Mouse (Mus musculus) intestine, postnatal 0 days (tissue): ENCODE measurements around the gene Tifab. TPM values are rescaled to one million over a fixed set of nuclear protein-coding genes. Genes with fewer than 3 reads are reported as not detected.

Source experiments
- ATAC-seq: fragments of 200-750 bp; cut with Nextera tagmentation; 2 replicates; pipeline ENCODE4 v1.8.0; 2017; ENCODE audit warnings: mild to moderate bottlenecking, moderate TSS enrichment, moderate library complexity
- H3K27ac ChIP-seq: fragments of 300-500 bp; sonication (generic); 2 replicates; pipeline ENCODE4 v1.5.1; 2014; ENCODE audit warnings: mild to moderate bottlenecking, low read depth, low read length, moderate library complexity
- H3K27me3 ChIP-seq: fragments of 300-500 bp; sonication (generic); replicated peaks from 2 replicates; pipeline ENCODE4 v1.6.1; 2014; ENCODE audit warnings: low read length, mixed read lengths; ENCODE audit not compliant: control insufficient read depth, insufficient read depth
- H3K36me3 ChIP-seq: fragments of 300-500 bp; sonication (generic); 2 replicates; pipeline ENCODE4 v1.6.1; 2014; ENCODE audit warnings: mild to moderate bottlenecking, moderate library complexity; ENCODE audit not compliant: control insufficient read depth, insufficient read depth
- H3K4me1 ChIP-seq: fragments of 300-500 bp; sonication (generic); replicated peaks from 2 replicates; pipeline ENCODE4 v1.6.1; 2014; ENCODE audit warnings: antibody characterized with exemption, low read length, mixed read lengths; ENCODE audit not compliant: control insufficient read depth, insufficient read depth
- H3K4me2 ChIP-seq: fragments of 300-500 bp; sonication (generic); replicated peaks from 2 replicates; pipeline ENCODE4 v1.6.1; 2014; ENCODE audit warnings: low read depth, mild to moderate bottlenecking, moderate library complexity
- H3K4me3 ChIP-seq: fragments of 300-500 bp; sonication (generic); 2 replicates; pipeline ENCODE4 v1.5.1; 2014; ENCODE audit warnings: low read depth, low read length
- H3K9ac ChIP-seq: fragments of 300-500 bp; sonication (generic); 2 replicates; pipeline ENCODE4 v1.6.1; 2014; ENCODE audit warnings: mild to moderate bottlenecking, low read depth, low read length
- H3K9me3 ChIP-seq: fragments of 300-500 bp; sonication (generic); 2 replicates; pipeline ENCODE4 v1.6.1; 2016; ENCODE audit warnings: mixed run types; ENCODE audit not compliant: control insufficient read depth
- CTCF ChIP-seq: sonication (generic); IDR thresholded peaks from 2 replicates; pipeline ENCODE4 v1.5.1; 2016; ENCODE audit warnings: low read depth, mild to moderate bottlenecking, control low read depth, antibody characterized with exemption, moderate library complexity
- WGBS: fragments of 180-500 bp; shearing (Covaris S2); extraction: QIAGEN DNeasy Blood & Tissue Kit; methylation state at CpG from one replicate; pipeline ENCODE4 v1.1.7; 2014; 5-methylcytosine and 5-hydroxymethylcytosine counted together
- polyA plus RNA-seq: library from polyadenylated mRNA; unstranded; fragments of >200 nt; fragmentation: Nextera tagmentation; extraction: Ambion mirVana; gene quantifications from 2 replicates; pipeline ENCODE4 v1.2.1, GENCODE M21; 2015

The Tifab gene
- polyA plus RNA-seq, 1 experiment from 2014 or later, result 3.4 TPM

GRCm38 (mm10) chr13:56151404-56152226 lies 27.1 kb downstream of the Tifab start:
- Histone ChIP-seq H3K4me2 (peak overlapping the region; percentile 37), H3K36me3 (no peaks in the 10 kb centered on the region), H3K9ac (no peak overlapping the region), H3K4me1 (0 out of 2 replicates have a peak, but pooled peaks cover 8% of the 10 kb centered on the region), H3K9me3 (no peaks in the 10 kb centered on the region), H3K27ac (no peak overlapping the region), H3K4me3 (no peak overlapping the region), H3K27me3 (no peaks in the 10 kb centered on the region)
- WGBS, result 47% methylated on average over 22 of the region's 22 CpGs
- TF ChIP-seq CTCF, result peak; percentile 84
- peak; percentile 61; the same call in 1 of the 2 replicates for ATAC-seq

GRCm38 (mm10) chr13:56145523-56145922 lies 33.2 kb downstream of the Tifab start:
- ATAC-seq, result no peak

GRCm38 (mm10) chr13:56144021-56144420 lies 34.7 kb downstream of the Tifab start:
- ATAC-seq, result no peak
- Histone ChIP-seq H3K4me3 (no peak overlapping the region), H3K27me3 (no peaks in the 10 kb centered on the region), H3K9me3 (no peaks in the 10 kb centered on the region), H3K4me2 (no peak overlapping the region), H3K27ac (no peak overlapping the region), H3K36me3 (no peaks in the 10 kb centered on the region), H3K4me1 (0 out of 2 replicates have a peak, but pooled peaks cover 7% of the 10 kb centered on the region), H3K9ac (no peak overlapping the region)
- TF ChIP-seq CTCF, result no peak
- 62% methylated on average over 2 of the region's 2 CpGs for WGBS

More at GRCm38 (mm10) chr13:56145523-56145922, 33.2 kb downstream of the Tifab start:
- no peak overlapping the region for H3K4me2 ChIP-seq
- no peaks in the 10 kb centered on the region for H3K36me3 ChIP-seq
- TF ChIP-seq CTCF, result peak; percentile 72
- H3K27ac ChIP-seq, result no peak overlapping the region
- 0 out of 2 replicates have a peak, but pooled peaks cover 7% of the 10 kb centered on the region for H3K4me1 ChIP-seq
- no peak overlapping the region for H3K9ac ChIP-seq
- H3K27me3 ChIP-seq, result no peaks in the 10 kb centered on the region
- H3K9me3 ChIP-seq, result no peaks in the 10 kb centered on the region
- WGBS, result 52% methylated on average over 3 of the region's 3 CpGs
- H3K4me3 ChIP-seq, result no peak overlapping the region

GRCm38 (mm10) chr13:56143151-56143513 lies 35.6 kb downstream of the Tifab start:
- Histone ChIP-seq H3K4me2 (no peak overlapping the region), H3K27ac (no peak overlapping the region), H3K27me3 (no peaks in the 10 kb centered on the region), H3K9ac (no peak overlapping the region), H3K4me3 (no peak overlapping the region), H3K36me3 (no peaks in the 10 kb centered on the region), H3K9me3 (no peaks in the 10 kb centered on the region), H3K4me1 (0 out of 2 replicates have a peak, but pooled peaks cover 7% of the 10 kb centered on the region)
- no peak; the same call in 1 of the 2 replicates for ATAC-seq
- WGBS, result 30% methylated on average over 7 of the region's 7 CpGs
- TF ChIP-seq CTCF, result no peak

GRCm38 (mm10) chr13:56142382-56143150 lies 36.1 kb downstream of the Tifab start:
- Histone ChIP-seq H3K27ac (no peak overlapping the region), H3K4me2 (0 out of 2 replicates have a peak overlapping the region, but pooled peaks have one; percentile 6), H3K4me3 (no peak overlapping the region), H3K36me3 (no peaks in the 10 kb centered on the region), H3K27me3 (no peaks in the 10 kb centered on the region), H3K9ac (no peak overlapping the region), H3K4me1 (0 out of 2 replicates have a peak, but pooled peaks cover 7% of the 10 kb centered on the region), H3K9me3 (no peaks in the 10 kb centered on the region)
- ATAC-seq, result peak; percentile 61
- no peak for TF ChIP-seq CTCF
- WGBS, result 26% methylated on average over 11 of the region's 11 CpGs

- H3K27me3 ChIP-seq, result no peaks in the 10 kb centered on the region
- H3K4me2 ChIP-seq, result no peak overlapping the region
- no peak overlapping the region for H3K9ac ChIP-seq
- H3K4me1 ChIP-seq, result 0 out of 2 replicates have a peak, but pooled peaks cover 7% of the 10 kb centered on the region
- H3K9me3 ChIP-seq, result no peaks in the 10 kb centered on the region
- no peaks in the 10 kb centered on the region for H3K36me3 ChIP-seq
- no peak for ATAC-seq
- 67% methylated on average over 6 of the region's 6 CpGs for WGBS
- TF ChIP-seq CTCF, result no peak
- no peak overlapping the region for H3K27ac ChIP-seq
- no peak overlapping the region for H3K4me3 ChIP-seq
These were observed 39.4 kb downstream of the Tifab start for GRCm38 (mm10) chr13:56139167-56139751.
